Mouse (Mus musculus): ENCODE data around the gene Foxo4.

GRCm38 (mm10) chrX:101263892-101264291 is 9.6 kb downstream of the Foxo4 start, which contains the start of gene Gm614:
- no peak for TF ChIP-seq CTCF (IDR thresholded peaks at IDR 0.05)
- TF ChIP-seq EP300 (IDR thresholded peaks at IDR 0.05): no peak

All from lung, postnatal 0 days (tissue).